Mouse (Mus musculus) c-Kit-positive CD71-positive TER-119-negative erythroid progenitor cells, embryonic 14.5 days (primary cell): ENCODE measurements around the gene Trp53tg5.

ENCODE experiments used
- DNase-seq: peaks from one replicate; pipeline ENCODE4 v3.0.0-alpha.2; 2013; ENCODE audit warnings: low read depth

Trp53tg5 gene

GRCm38 (mm10) chr2:164473624-164474023 lies at the start of gene Trp53tg5:
Trp53tg5 (minus strand) TSS chr2:164473724.
- DNase-seq = no peak

- DNase-seq = no peak
These were observed 48.8 kb upstream of the Trp53tg5 start for GRCm38 (mm10) chr2:164522280-164522679.

DNA sequence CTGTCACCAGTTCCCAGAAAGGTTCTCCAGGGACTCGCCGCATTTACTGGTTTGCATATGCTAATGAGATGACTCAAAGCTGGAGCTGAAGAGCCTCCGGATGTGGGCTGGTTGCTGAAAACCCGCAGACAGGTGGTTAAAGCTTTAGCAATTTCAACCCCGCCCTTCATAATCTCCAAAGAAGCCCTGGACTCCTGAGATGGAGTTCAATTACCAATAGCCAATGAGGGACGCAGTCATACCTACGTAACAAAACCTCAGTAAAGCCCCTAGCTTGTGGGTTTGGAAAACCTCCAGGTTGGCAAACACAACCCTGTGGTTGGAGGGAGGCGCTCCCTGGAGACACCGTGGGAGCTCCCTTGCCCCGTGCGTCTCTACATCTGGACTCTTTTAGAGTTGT lies 48.3 kb upstream of the Trp53tg5 start:
- no peak for DNase-seq

- no peak for DNase-seq
These were observed 47.3 kb upstream of the Trp53tg5 start for GRCm38 (mm10) chr2:164520782-164521181.

- no peak for DNase-seq
These were observed 45.6 kb upstream of the Trp53tg5 start for GRCm38 (mm10) chr2:164519171-164519526.

- no peak for DNase-seq
These were observed 45.0 kb upstream of the Trp53tg5 start for GRCm38 (mm10) chr2:164518266-164519170.

GRCm38 (mm10) chr2:164517485-164518221 lies 44.1 kb upstream of the Trp53tg5 start:
- peak; percentile 41 for DNase-seq

DNA sequence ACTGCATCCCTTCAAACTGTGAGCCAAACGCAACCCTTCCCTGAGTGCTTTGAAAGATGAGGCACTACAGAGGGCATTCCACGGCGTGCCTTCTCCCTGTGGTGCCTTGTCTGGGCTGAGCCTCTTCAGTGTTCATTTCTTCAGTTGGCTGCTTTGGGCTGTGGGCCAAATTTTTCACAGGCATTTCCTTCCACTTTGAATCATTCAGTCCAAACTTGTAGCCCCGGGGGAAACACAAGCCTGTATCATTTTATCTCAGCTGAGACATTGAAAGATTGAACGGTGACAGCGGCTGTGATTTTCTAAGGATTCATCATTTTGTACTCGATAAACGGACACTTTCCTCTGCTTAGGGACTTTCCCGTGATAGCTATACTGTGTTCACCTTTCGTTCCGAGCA lies 43.1 kb upstream of the Trp53tg5 start:
- DNase-seq = no peak

GRCm38 (mm10) chr2:164515897-164516296 lies 42.4 kb upstream of the Trp53tg5 start:
- DNase-seq = no peak

GRCm38 (mm10) chr2:164514916-164515315 lies 41.4 kb upstream of the Trp53tg5 start:
- no peak for DNase-seq

DNA sequence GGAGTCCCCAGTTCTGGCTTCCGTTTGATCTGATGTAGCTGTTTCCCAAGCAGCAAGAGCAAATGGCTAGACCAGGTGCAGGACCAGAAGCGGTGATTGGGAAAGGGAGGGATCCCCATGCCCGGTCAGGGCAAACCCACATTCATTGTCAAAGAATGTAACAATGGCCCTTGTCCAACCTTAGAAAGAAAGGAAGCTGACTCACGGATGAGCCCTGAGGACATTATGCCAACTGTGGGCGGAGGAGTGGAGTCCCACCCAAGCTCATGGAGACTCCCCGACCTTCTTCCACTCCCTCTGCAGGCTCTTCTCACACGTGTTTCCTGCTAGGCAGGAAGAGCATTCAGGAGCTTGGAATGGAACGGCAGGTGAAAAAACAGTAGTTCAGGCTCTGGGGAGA lies 39.9 kb upstream of the Trp53tg5 start:
- no peak for DNase-seq

DNA sequence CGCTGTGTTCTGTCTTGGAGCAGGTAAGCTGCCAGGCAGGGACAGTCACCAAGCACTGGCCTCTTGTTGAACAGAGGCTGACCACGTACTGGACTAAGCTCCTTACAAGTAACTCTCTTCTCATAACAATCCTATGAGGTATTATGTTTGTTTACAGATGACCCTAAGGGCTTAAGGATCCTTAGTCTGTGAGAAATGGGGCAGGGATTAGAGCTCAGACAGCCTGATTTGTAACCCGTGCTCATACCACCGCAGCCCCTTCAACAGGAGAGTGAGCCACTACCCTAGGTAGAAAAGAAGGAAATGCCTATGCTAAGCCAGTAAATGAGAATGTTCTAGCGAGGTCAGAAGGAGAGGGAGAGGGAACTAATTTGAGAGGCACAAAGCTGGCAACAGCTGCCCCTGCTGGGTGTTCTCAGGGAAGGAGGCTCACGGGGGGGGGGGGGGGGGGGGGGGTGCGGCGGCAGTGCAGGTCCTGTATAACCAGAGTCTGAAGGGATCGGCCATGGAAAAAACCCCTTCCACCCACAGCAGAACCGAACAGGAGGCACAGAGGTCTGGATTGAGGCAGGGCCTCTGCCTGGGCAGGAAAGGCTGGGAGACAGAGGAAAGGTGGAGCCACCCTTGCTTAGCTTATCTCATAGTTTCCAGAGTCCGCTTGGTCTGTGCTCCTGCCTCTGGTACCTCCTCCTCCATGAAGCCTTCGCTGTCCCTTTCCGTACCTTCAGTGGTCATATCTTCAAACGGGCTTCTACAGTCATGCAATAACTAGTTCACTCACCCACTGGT lies 38.8 kb upstream of the Trp53tg5 start:
- DNase-seq = no peak

DNA sequence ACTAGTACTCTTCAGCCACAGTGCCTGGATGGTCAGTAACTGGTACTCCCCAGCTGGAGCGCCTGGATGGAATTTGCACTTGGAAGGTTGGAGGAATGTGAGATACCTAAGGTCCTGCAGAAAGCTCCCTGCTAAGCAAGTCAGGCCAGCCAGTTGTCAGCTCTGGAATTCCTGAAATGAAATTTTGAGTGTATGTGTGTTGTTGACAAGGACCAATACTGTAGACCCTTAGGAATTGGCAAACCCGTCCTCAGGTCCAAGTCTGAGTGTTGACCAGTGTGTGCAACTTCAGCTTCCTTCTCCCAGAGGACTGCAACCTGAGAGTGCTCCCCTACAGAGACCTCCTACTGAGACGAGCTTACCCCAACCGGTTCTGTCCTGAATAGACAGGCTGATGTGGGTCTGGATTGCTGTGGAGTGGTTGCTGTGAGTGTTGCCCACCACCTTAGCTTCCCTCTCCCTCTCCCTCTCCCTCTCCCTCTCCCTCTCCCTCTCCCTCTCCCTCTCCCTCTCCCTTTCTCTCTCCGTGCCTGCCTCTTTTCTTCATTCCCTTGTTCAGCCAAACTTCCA lies 37.2 kb upstream of the Trp53tg5 start:
- no peak for DNase-seq

GRCm38 (mm10) chr2:164507811-164508210 lies 34.3 kb upstream of the Trp53tg5 start:
- no peak for DNase-seq

GRCm38 (mm10) chr2:164505619-164506347 lies 32.3 kb upstream of the Trp53tg5 start:
- DNase-seq = no peak

DNA sequence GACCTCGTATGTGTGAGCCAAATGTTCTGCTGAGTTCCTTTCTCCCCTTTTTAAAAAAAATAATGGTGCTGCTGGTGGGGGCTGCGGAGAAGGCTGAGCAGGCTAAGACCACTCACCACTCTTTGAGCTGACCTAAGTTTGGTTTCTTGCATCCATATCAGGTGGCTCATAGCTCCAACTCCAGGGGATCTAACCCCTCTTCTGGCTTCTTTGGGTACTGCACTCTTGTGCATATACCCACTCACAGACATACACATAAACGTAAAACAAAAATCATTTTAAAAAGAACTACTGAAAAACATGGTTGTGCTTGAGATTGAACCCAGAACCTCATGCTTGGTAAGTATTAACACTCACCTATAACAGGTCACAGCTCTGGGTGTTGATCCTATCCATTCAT lies 31.4 kb upstream of the Trp53tg5 start:
- no peak for DNase-seq

GRCm38 (mm10) chr2:164500511-164500910 lies 27.0 kb upstream of the Trp53tg5 start:
- no peak for DNase-seq

DNA sequence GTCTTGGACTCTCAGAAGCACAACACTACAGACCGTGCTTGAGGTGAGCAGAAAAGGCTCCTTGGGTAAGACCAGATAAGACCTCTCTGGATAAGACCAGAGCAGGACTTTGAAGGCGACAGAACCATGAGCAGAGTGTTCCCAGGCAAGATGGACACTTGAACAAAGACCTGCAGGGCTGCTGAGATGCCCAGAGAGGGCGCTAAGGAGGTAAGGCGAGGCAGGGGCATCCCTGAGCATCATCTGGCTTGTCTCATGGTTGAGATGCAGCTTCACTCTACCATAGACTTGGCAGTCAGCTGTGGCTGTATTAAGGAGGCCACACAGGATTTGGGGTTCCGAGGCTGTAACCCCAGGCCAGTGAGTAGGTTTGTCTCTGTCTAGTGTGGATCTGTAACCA lies 25.8 kb upstream of the Trp53tg5 start:
- DNase-seq = no peak

GRCm38 (mm10) chr2:164497691-164498268 lies 24.3 kb upstream of the Trp53tg5 start:
- DNase-seq = peak; percentile 10

- DNase-seq = peak; percentile 76
These were observed 23.5 kb upstream of the Trp53tg5 start, which contains the start of gene Pigt for GRCm38 (mm10) chr2:164496847-164497690. Pigt (plus strand) TSS chr2:164497520.
